Mouse (Mus musculus) cortical plate, adult 2 months (tissue): ENCODE measurements around the gene Pik3cd.

ENCODE experiments used
- CTCF ChIP-seq: fragments of 200-500 bp; IDR thresholded peaks from 2 replicates; pipeline ENCODE4 v1.5.1; 2011; ENCODE audit warnings: mild to moderate bottlenecking, control low read depth, low read length; ENCODE audit not compliant: insufficient read depth; ENCODE audit errors: extremely low read depth
- POLR2A ChIP-seq: fragments of 200-500 bp; IDR thresholded peaks from 2 replicates; pipeline ENCODE4 v1.6.1; 2011; ENCODE audit warnings: mild to moderate bottlenecking, low read length, control low read depth; ENCODE audit not compliant: insufficient read depth; ENCODE audit errors: extremely low read depth

DNA sequence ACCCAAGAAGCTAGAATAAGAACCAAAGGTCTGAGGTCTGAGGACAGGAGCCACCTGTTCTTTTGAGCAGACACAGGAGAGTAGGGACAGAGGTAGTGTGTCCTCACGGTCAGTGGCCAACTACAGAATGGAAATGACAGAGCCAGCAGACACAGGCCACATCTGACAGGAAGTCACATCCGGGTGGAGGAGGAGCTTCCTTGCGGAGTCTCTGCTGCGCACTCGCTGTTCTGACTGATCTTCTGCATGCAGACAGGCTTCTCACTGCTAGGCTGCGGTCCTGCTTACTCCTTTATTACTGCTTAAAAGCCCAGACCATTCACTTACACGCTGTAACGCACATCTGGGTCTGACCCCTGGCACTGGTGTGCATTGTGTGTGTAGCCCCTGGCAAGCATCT is 26.4 kb upstream of the Pik3cd start:
- TF ChIP-seq CTCF = no peak
- no peak for TF ChIP-seq POLR2A
